ENCODE assay signal across 30 mouse cellular contexts in the genomic region with DNA sequence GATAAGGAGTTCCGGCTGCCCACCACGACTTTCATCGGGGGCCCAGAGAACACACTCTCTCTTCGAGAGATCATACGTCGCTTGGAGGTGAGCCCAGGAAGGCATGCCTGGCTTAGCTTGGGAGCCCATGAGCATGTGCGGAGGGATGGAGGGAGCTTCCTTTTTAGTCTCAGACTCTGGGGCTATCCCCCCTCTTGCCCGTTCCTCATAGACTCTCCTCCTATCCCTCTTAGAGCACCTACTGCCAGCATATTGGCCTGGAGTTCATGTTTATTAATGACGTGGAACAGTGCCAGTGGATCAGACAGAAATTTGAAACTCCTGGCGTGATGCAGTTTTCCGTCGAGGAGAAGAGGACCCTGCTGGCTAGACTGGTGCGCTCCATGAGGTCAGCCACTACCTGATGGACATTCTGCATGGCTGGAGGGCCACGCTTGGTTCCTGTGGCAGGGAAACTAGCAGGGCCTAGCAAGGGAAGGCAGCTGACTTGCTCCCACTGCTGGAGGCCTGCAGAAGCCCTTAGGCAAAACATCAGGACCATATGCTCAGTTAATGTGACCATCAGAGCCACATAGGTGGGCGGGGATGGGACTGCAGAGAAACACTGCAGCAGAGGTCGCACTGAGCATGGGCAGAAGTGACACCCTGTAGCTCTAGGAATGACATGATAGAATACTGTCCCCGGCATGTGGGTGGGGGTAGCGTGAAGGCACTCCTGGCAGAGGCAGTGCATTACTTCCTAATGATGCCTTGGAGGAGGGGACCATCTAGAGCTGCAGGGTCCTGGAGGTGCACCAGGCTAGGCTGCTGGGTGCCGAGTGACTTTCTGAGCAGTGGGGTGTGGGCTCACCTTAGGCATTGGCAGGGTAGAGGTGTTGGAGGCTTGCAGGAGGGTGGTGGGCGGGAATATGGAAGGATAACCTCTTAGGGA. TPM values are rescaled to one million over a fixed set of nuclear protein-coding genes. Genes with fewer than 3 reads are reported as not detected.
DNase-seq lines count a peak whose midpoint lies in the region; ATAC-seq and TF ChIP-seq lines count a peak whose summit lies in the region.
"Had no signal": no experiment of that assay in that cellular context is flagged by ENCODE, and none has a peak within 500 bp of the region (broad histone marks: within the 10 kb centered on the region; RNA-seq: fewer than 3 reads in every experiment).

No protein-coding gene starts in this region.

- peak; percentile 54 for DNase-seq in forebrain, embryonic 14.5 days (ENCODE audit: low spot score)
- no peak for DNase-seq in forebrain, embryonic 10.5 days (ENCODE audit: extremely low spot score, low spot score)
- peak; percentile 53 for DNase-seq in hindbrain, postnatal 0 days (ENCODE audit: low spot score)
- DNase-seq: B cell, adult 2 months; cerebellum, adult 2 months; gastrocnemius, postnatal 14 days; heart, adult 18-20 months; heart, postnatal 10 days; kidney, adult 9 months; kidney, postnatal 14 days; lung, adult 18-20 months; lung, postnatal 10 days; right cerebral cortex, adult 18-20 months; right cerebral cortex, postnatal 4 days; thymus, postnatal 14 days had no signal

- H3K4me2 ChIP-seq in forebrain, embryonic 14.5 days (ENCODE audit: low read length), result no peak overlapping the region
- H3K4me2 ChIP-seq in hindbrain, postnatal 0 days (ENCODE audit: low read depth, low read length), result no peak overlapping the region
- H3K4me2 ChIP-seq in hindbrain, embryonic 13.5 days, result no peak overlapping the region
- H3K4me2 ChIP-seq in neural tube, embryonic 12.5 days (replicated peaks), result no peak overlapping the region
- H3K4me2 ChIP-seq in neural tube, embryonic 15.5 days, result no peak overlapping the region
- H3K4me2 ChIP-seq: heart, embryonic 12.5 days; hindbrain, embryonic 15.5 days; limb, embryonic 12.5 days; liver, embryonic 12.5 days had no signal

- no peak overlapping the region for H3K27ac ChIP-seq in forebrain, embryonic 14.5 days (ENCODE audit: low read depth, low read length)
- no peak overlapping the region for H3K27ac ChIP-seq in forebrain, embryonic 10.5 days
- no peak overlapping the region for H3K27ac ChIP-seq in hindbrain, postnatal 0 days
- H3K27ac ChIP-seq in hindbrain, embryonic 13.5 days, result no peak overlapping the region
- no peak overlapping the region for H3K27ac ChIP-seq in neural tube, embryonic 12.5 days
- H3K27ac ChIP-seq in neural tube, embryonic 15.5 days (replicated peaks), result no peak overlapping the region
- H3K27ac ChIP-seq: hindbrain, embryonic 15.5 days; limb, embryonic 12.5 days; liver, embryonic 12.5 days had no signal

- no peak overlapping the region for H3K9ac ChIP-seq in forebrain, embryonic 14.5 days (ENCODE audit: low read length)
- no peak overlapping the region for H3K9ac ChIP-seq in hindbrain, postnatal 0 days (replicated peaks; ENCODE audit: low read length)
- no peak overlapping the region for H3K9ac ChIP-seq in hindbrain, embryonic 13.5 days
- no peak overlapping the region for H3K9ac ChIP-seq in neural tube, embryonic 12.5 days
- no peak overlapping the region for H3K9ac ChIP-seq in neural tube, embryonic 15.5 days (replicated peaks)
- H3K9ac ChIP-seq: heart, embryonic 12.5 days; hindbrain, embryonic 15.5 days; limb, embryonic 12.5 days; liver, embryonic 12.5 days had no signal

- ATAC-seq in forebrain, embryonic 14.5 days, result peak; percentile 54; the same call in 1 of the 2 replicates
- peak; percentile 15; the same call in 1 of the 2 replicates for ATAC-seq in hindbrain, postnatal 0 days
- no peak for ATAC-seq in hindbrain, embryonic 13.5 days (ENCODE audit: low FRiP score)
- ATAC-seq in neural tube, embryonic 12.5 days (ENCODE audit: low FRiP score, low read depth), result 0 out of 2 replicates have a peak, but pooled peaks have one; percentile 33
- no peak for ATAC-seq in neural tube, embryonic 15.5 days (ENCODE audit: low FRiP score)
- no peak for ATAC-seq in megakaryocyte, adult 5-6 weeks (ENCODE audit: poor library complexity, severe bottlenecking)
- ATAC-seq: intestine, embryonic 16.5 days; liver, embryonic 12.5 days; Patski had no signal

- no peaks in the 10 kb centered on the region for H3K9me3 ChIP-seq in forebrain, embryonic 14.5 days (replicated peaks; ENCODE audit: control insufficient read depth, low read length)
- no peaks in the 10 kb centered on the region for H3K9me3 ChIP-seq in forebrain, embryonic 10.5 days
- no peaks in the 10 kb centered on the region for H3K9me3 ChIP-seq in hindbrain, postnatal 0 days (ENCODE audit: low read length)
- no peaks in the 10 kb centered on the region for H3K9me3 ChIP-seq in hindbrain, embryonic 13.5 days
- no peaks in the 10 kb centered on the region for H3K9me3 ChIP-seq in neural tube, embryonic 12.5 days
- H3K9me3 ChIP-seq in neural tube, embryonic 15.5 days (replicated peaks), result no peaks in the 10 kb centered on the region
- H3K9me3 ChIP-seq: G1E; heart, embryonic 12.5 days; hindbrain, embryonic 15.5 days; limb, embryonic 12.5 days; liver, embryonic 12.5 days had no signal

- TF ChIP-seq CTCF in hindbrain, postnatal 0 days (IDR thresholded peaks at IDR 0.05; ENCODE audit: low read depth), result 0 out of 2 replicates have a peak, but pooled peaks have one; percentile 2

- peaks cover 7% of the 10 kb centered on the region for H3K4me1 ChIP-seq in forebrain, embryonic 14.5 days (ENCODE audit: control insufficient read depth, insufficient read depth, low read length)
- H3K4me1 ChIP-seq in forebrain, embryonic 10.5 days, result 0 out of 2 replicates have a peak, but pooled peaks cover 3% of the 10 kb centered on the region
- peaks cover 8% of the 10 kb centered on the region; the same call in 1 of the 2 replicates for H3K4me1 ChIP-seq in hindbrain, postnatal 0 days (ENCODE audit: insufficient read depth, low read length)
- H3K4me1 ChIP-seq in hindbrain, embryonic 13.5 days (replicated peaks), result peaks cover 26% of the 10 kb centered on the region
- no peaks in the 10 kb centered on the region for H3K4me1 ChIP-seq in neural tube, embryonic 12.5 days
- peaks cover 6% of the 10 kb centered on the region; the same call in 1 of the 2 replicates for H3K4me1 ChIP-seq in neural tube, embryonic 15.5 days
- H3K4me1 ChIP-seq: heart, embryonic 12.5 days; limb, embryonic 12.5 days; liver, embryonic 12.5 days had no signal

- WGBS in forebrain, embryonic 14.5 days, result 69% methylated on average over 20 of the region's 20 CpGs
- WGBS in forebrain, embryonic 10.5 days, result 93% methylated on average over 20 of the region's 20 CpGs
- WGBS in hindbrain, postnatal 0 days, result 62% methylated on average over 20 of the region's 20 CpGs
- WGBS in hindbrain, embryonic 13.5 days, result 75% methylated on average over 20 of the region's 20 CpGs
- WGBS in neural tube, embryonic 12.5 days, result 83% methylated on average over 20 of the region's 20 CpGs
- 74% methylated on average over 20 of the region's 20 CpGs for WGBS in neural tube, embryonic 15.5 days

- H3K27me3 ChIP-seq in forebrain, embryonic 14.5 days (replicated peaks; ENCODE audit: control insufficient read depth, insufficient read depth, low read length), result no peaks in the 10 kb centered on the region
- no peaks in the 10 kb centered on the region for H3K27me3 ChIP-seq in forebrain, embryonic 10.5 days (ENCODE audit: poor library complexity, severe bottlenecking)
- H3K27me3 ChIP-seq in hindbrain, postnatal 0 days (ENCODE audit: insufficient read depth, low read length), result no peaks in the 10 kb centered on the region
- H3K27me3 ChIP-seq in hindbrain, embryonic 13.5 days, result no peaks in the 10 kb centered on the region
- H3K27me3 ChIP-seq in neural tube, embryonic 12.5 days (replicated peaks), result no peaks in the 10 kb centered on the region
- no peaks in the 10 kb centered on the region for H3K27me3 ChIP-seq in neural tube, embryonic 15.5 days (replicated peaks)
- H3K27me3 ChIP-seq: CH12.LX; heart, embryonic 12.5 days; hindbrain, embryonic 15.5 days; limb, embryonic 12.5 days; liver, embryonic 12.5 days; Patski had no signal

- peaks cover 35% of the 10 kb centered on the region; the same call in 1 of the 2 replicates for H3K36me3 ChIP-seq in forebrain, embryonic 14.5 days (ENCODE audit: control insufficient read depth, insufficient read depth, low read length)
- peaks cover 48% of the 10 kb centered on the region for H3K36me3 ChIP-seq in forebrain, embryonic 10.5 days (replicated peaks)
- H3K36me3 ChIP-seq in hindbrain, postnatal 0 days (ENCODE audit: insufficient read depth, low read length), result peaks cover 4% of the 10 kb centered on the region; the same call in 1 of the 2 replicates
- H3K36me3 ChIP-seq in hindbrain, embryonic 13.5 days, result peaks cover 37% of the 10 kb centered on the region
- peaks cover 28% of the 10 kb centered on the region for H3K36me3 ChIP-seq in neural tube, embryonic 12.5 days
- H3K36me3 ChIP-seq in neural tube, embryonic 15.5 days, result peaks cover 8% of the 10 kb centered on the region
- H3K36me3 ChIP-seq: G1E; liver, embryonic 12.5 days had no signal

- no peak overlapping the region for H3K4me3 ChIP-seq in forebrain, embryonic 14.5 days (ENCODE audit: low read depth, low read length)
- H3K4me3 ChIP-seq in forebrain, embryonic 10.5 days, result no peak overlapping the region
- H3K4me3 ChIP-seq in hindbrain, postnatal 0 days (ENCODE audit: low read length), result no peak overlapping the region
- H3K4me3 ChIP-seq in hindbrain, embryonic 13.5 days, result no peak overlapping the region
- H3K4me3 ChIP-seq in neural tube, embryonic 12.5 days, result no peak overlapping the region
- H3K4me3 ChIP-seq in neural tube, embryonic 15.5 days (replicated peaks), result no peak overlapping the region
- H3K4me3 ChIP-seq: heart, embryonic 12.5 days; hindbrain, embryonic 15.5 days; limb, embryonic 12.5 days; liver, embryonic 12.5 days had no signal

RNA-seq across cellular contexts. Expression of gene Ogdhl, which starts 11.0 kb away (rescaled TPM):
- polyA plus RNA-seq in forebrain, embryonic 14.5 days (2014; fragmentation: Nextera tagmentation; extraction: Ambion mirVana), result 17.5 and 19.8 TPM in 2 replicates
- polyA plus RNA-seq in forebrain, embryonic 10.5 days (2016; fragmentation: Nextera tagmentation; extraction: Ambion mirVana), result 18.3 and 18.4 TPM in 2 replicates
- 33.5 and 34.0 TPM in 2 replicates for total RNA-seq in hindbrain, postnatal 0 days (2014; rRNA removed)
- 21.2 and 22.5 TPM in 2 replicates for polyA plus RNA-seq in hindbrain, postnatal 0 days (2015; fragmentation: Nextera tagmentation; extraction: Ambion mirVana)
- polyA plus RNA-seq in hindbrain, embryonic 13.5 days (2015; fragmentation: Nextera tagmentation; extraction: Ambion mirVana), result 21.8 and 24.9 TPM in 2 replicates
- 17.9 and 19.7 TPM in 2 replicates for polyA plus RNA-seq in neural tube, embryonic 12.5 days (2016; fragmentation: Nextera tagmentation; extraction: Ambion mirVana)
- 19.1 and 21.7 TPM in 2 replicates for polyA plus RNA-seq in neural tube, embryonic 15.5 days (2015; fragmentation: Nextera tagmentation; extraction: Ambion mirVana)
- not detected in 2 replicates for total RNA-seq in megakaryocyte, adult 5-6 weeks (2015)
- total RNA-seq in megakaryocyte, adult 5-6 weeks (2017), result not detected in 2 replicates

RNA-seq across cellular contexts. Expression of gene 1700024G13Rik, which starts 55.4 kb away (rescaled TPM):
- polyA plus RNA-seq in forebrain, embryonic 14.5 days (2014; fragmentation: Nextera tagmentation; extraction: Ambion mirVana), result 0.84 and 1.1 TPM in 2 replicates
- polyA plus RNA-seq in forebrain, embryonic 10.5 days (2016; fragmentation: Nextera tagmentation; extraction: Ambion mirVana), result not detected in 2 replicates
- total RNA-seq in hindbrain, postnatal 0 days (2014; rRNA removed), result not detected in 2 replicates
- 0.43 and 0.58 TPM in 2 replicates for polyA plus RNA-seq in hindbrain, postnatal 0 days (2015; fragmentation: Nextera tagmentation; extraction: Ambion mirVana)
- polyA plus RNA-seq in hindbrain, embryonic 13.5 days (2015; fragmentation: Nextera tagmentation; extraction: Ambion mirVana), result 0.31 and 1.8 TPM in 2 replicates
- polyA plus RNA-seq in neural tube, embryonic 12.5 days (2016; fragmentation: Nextera tagmentation; extraction: Ambion mirVana), result not detected in 2 replicates
- polyA plus RNA-seq in neural tube, embryonic 15.5 days (2015; fragmentation: Nextera tagmentation; extraction: Ambion mirVana), result 0.29 TPM in 1 of 2 replicates, not detected in the other
- total RNA-seq in megakaryocyte, adult 5-6 weeks (2015), result not detected in 2 replicates
- total RNA-seq in megakaryocyte, adult 5-6 weeks (2017), result not detected in 2 replicates
- total RNA-seq: adrenal gland, adult 18-20 months; adrenal gland, postnatal 4 days; CH12.LX; G1E; gastrocnemius, postnatal 14 days; heart, adult 18-20 months; heart, postnatal 10 days had no signal
- polyA plus RNA-seq: G1E; heart, embryonic 12.5 days; intestine, embryonic 16.5 days; limb, embryonic 12.5 days; liver, embryonic 12.5 days; Patski; stomach, embryonic 14.5 days had no signal

Comparison
In these comparisons a context has a peak if more than half of its experiments do, and no peak if none do; other contexts are left out.
1. ATAC-seq: peak in forebrain, embryonic 14.5 days (single experiment), hindbrain, postnatal 0 days (single experiment) and neural tube, embryonic 12.5 days (single experiment); none in hindbrain, embryonic 13.5 days (single experiment), neural tube, embryonic 15.5 days (single experiment) and megakaryocyte, adult 5-6 weeks (single experiment).